Mouse (Mus musculus): ENCODE measurements around the gene Gm11172.

- TF ChIP-seq CTCF (IDR thresholded peaks at IDR 0.05; ENCODE audit: control insufficient read depth, insufficient read depth, insufficient read length), result no peak
- no peak for TF ChIP-seq MAX (IDR thresholded peaks at IDR 0.05)
- no peak for TF ChIP-seq USF1 (IDR thresholded peaks at IDR 0.05; ENCODE audit: low read depth)
- TF ChIP-seq CEBPB (IDR thresholded peaks at IDR 0.05; ENCODE audit: low read depth), result no peak
- TF ChIP-seq MYOG (IDR thresholded peaks at IDR 0.05; ENCODE audit: control insufficient read depth, extremely low read depth, insufficient read length), result no peak
Observed at GRCm38 (mm10) chr16:10849965-10850861, 37.5 kb downstream of the Gm11172 start.
